Mouse (Mus musculus) ZHBTc4 (cell line): ENCODE data around the gene Xbp1.

Experiments
- DNase-seq: peaks from one replicate; pipeline ENCODE4 v3.0.0-alpha.2; 2011; ENCODE audit warnings: low read depth, low spot score

Xbp1 gene

GRCm38 (mm10) chr11:5571856-5572255, 51.4 kb downstream of the Xbp1 start:
- no peak for DNase-seq

DNA sequence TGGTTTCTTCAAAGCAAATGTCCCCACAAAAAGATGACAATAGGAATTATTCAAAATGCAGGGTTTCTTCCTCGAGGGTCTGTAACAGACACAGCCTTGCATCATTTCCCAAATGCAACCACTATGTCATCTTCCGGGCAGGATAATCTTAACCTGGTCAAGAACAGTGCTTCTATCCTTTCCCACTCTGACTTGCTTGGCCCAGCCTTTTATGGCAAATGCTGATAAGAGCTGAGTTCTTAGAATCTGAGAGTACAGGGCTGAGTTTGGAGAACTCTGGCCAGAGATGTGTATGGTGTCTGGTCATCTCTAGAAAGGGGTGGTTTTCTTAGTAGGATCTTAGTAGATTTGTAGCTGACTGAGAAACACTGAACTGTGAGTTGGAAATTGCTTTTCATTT, 53.4 kb downstream of the Xbp1 start:
- no peak for DNase-seq

- no peak for DNase-seq
Observed at GRCm38 (mm10) chr11:5575046-5575445, 54.6 kb downstream of the Xbp1 start.
